Mouse (Mus musculus): Measurements from ENCODE around the gene Esam.

Gene Esam

DNA sequence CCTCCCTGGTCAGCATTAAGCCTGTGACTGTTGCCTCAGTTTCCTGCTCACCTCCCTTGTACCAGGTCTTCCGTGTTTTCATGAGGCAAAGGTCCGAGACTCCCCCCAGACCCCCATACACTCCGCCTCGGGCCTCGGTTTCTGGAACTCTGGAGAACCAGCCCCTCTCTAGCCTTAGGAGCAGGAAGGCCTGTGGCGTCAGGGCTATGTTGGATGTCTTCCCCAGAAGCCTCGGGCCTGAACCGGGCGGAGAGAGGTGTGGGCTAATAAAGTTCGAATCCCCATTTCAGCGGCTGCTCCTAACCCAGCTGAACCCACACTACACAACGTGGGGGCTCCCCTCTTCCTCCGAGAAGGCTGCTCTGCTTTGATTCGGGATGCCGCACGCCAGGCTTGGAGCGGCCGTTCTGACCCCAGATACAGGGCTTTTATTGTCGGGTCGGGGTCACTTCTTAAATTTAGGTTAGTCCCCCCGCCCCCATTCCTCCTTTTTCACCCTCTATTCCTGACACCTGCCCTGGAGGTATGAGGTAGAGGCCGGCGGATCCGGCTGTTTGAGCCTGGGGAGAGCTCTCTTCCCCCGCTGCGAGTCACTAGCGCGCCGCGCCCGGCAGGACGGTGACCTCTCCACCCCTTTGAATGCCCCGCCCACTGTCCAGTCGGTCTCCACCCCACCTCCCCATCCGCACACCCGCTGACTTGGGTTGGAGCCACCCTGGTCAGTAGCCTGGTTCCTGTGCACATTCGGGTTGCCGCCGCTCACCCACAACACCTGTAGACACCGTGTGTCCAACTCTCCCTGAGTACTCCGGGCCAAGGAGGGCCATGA lies at the start of gene Esam:
Esam (plus strand) TSS at position 683 of the 829 bp plus-strand sequence.
- 33% methylated on average over 41 of the region's 41 CpGs for WGBS

DNA sequence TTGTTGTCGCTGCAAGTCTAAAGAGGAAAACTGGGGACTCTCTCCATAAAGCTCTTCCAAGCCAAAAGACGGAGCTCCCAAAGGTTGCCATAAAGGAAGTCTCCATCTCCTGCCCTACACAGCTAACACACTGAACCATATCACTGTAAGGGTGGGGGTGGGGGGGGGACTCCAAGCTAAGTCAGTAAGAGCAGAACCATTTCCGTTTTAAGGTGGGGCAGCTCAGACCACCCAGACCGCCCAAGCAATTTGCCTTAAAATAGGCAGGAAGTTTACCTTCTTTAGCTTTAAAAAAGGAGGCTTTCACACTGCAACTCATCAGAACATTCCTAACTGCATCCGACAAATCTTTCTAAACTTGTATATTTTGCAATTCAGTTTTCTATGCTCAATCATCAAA lies 42.7 kb upstream of the Esam start:
- WGBS: 69% methylated on average over 5 of the region's 5 CpGs

DNA sequence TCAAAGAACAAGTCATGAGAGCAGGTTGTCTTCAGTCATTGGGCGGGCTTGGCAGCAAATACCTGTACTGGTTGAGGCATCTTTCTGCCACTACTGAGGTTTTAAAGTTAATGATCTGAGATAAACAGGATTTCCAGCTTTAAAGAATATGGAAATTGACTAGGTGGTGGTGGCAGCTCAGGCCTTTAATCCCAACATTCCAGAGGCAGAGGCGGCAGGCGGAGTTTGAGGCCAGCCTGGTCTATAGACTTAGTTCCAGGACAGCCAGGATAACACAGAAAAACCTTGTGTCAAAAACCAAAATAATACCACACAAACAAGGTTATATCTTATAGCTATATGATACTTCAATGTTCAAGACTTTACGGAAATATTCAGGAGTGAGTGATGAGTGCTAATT lies 39.8 kb upstream of the Esam start:
- WGBS: 41% methylated on average over 4 of the region's 4 CpGs

DNA sequence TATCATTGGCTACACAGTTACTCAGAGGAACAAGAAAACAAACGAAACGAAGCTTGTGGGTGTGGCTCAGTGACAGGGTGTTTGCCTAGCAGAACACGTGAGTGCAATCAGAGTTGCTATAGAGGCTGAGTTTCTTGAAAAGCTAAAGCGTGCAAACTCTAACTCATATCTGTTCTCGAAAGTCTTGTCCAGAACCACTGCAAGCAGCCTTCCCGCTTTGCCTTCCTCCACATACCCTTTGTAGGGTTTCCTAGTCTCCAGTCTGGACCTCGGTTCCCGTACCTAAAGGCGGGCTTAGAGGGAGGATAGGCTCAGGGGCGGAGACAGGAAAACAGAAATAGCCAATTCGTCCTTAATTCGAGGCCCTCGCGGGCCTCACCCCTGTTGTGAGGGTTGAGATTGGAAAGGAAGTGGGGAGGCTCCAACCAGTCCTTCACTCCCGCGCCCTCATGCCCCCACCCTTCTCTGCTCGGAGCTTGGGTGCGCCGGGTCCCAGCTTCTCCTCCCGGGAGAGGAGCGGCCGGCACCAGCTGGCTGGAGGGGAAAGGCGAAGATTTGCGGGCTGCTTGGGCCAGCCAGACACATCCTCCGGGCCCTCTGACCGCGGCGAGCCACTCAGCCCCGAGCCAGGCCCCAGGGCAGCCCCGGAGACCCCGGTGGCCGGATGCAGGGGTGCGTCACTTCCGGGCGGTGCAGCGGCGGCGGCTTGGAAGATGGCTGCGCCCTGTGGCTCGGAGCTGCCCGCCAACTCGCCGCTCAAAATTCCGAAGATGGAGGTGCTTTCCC lies 39.1 kb upstream of the Esam start, which contains the start of gene Msantd2:
Msantd2 (plus strand) TSS at position 709 of the 786 bp plus-strand sequence.
- 1% methylated on average over 44 of the region's 44 CpGs for WGBS

DNA sequence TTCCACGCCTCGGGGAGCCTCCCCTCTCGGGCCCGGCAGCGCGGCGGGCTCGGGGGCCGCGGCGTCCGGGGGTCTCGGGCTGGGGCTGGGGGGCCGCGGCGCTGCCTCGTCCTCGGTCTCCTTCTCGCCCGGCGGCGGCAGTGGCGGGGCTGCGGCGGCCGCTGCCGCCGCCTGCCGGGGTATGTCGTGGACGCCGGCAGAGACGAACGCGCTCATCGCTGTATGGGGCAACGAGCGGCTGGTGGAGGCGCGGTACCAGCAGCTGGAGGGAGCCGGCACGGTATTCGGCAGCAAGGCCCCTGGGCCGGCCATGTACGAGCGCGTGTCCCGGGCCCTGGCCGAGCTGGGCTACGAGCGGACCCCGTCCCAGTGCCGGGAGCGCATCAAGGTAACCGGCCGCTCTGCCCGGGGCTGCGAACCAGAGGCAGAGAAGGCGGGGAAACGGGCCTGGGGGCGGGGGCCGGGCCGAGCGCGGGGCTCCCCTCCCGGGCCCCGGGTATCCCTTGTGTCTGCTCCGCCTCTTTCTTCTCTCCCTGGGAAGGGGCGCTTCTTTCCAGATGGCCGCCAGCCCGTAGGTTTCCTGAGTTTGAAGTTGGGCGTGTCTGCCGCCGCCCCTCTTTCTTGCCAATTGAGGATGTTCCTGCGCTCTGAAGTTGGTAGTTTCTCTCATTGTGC lies 38.3 kb upstream of the Esam start:
- WGBS: under 1% methylated on average over 65 of the region's 75 CpGs

DNA sequence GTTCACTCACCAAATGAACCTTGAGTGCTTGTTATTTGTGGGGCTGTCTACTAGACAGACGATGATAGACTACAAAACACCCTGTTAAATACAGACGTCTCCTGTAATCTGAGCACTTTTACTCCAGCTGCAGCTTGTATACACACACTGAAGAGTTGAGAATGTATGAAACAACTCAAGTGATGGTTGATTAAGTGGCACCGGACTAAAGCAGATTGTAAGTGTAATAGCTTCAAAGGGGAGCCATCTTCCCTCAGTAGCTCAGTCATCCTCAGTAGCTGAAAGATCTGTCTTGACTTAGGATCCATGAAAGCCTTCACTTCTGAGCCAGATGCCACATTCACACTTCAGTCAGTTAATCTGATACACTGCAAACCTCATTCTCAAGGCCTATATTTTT lies 32.1 kb upstream of the Esam start:
- WGBS: 77% methylated on average over 3 of the region's 3 CpGs

DNA sequence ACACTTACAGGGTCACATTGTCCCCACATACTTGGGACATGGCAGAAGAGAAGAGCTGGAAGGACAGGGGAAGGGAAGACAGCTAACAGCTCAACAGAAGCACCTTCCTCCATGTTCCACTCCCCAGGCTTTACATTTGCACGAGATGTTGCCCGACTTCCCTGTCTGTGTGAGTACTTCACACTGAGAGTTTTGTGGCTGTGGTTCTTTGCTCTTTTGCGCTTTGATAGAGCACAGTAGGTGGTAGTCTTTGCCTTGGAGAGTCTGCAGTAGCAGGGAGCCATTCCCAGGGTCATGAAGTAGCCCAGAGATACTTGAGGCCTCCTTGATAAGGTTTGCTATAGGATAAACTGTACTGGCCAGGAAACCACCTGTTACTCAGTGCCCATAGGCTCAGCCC lies 27.7 kb upstream of the Esam start:
- 80% methylated on average over 3 of the region's 3 CpGs for WGBS

DNA sequence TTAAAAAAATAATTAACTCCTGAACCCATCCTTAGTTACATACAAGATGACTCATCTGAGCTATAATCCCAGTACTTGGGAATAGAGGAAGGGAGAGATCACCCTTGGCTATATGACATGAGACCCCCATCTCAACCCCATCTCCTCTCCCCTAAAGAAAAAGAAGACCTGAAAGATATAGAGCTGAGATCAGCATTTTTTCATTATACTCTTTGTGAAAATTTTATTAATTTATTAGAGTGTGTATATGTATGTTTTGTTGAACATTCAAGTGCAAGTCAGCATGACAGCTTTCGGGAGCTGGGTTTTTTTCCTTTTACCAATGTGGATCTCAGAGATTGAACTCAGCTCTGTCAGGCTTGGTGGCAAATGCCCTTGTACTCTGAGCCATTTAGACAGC lies 26.7 kb upstream of the Esam start:
- WGBS: 96% methylated on average over 1 of the region's 1 CpGs

DNA sequence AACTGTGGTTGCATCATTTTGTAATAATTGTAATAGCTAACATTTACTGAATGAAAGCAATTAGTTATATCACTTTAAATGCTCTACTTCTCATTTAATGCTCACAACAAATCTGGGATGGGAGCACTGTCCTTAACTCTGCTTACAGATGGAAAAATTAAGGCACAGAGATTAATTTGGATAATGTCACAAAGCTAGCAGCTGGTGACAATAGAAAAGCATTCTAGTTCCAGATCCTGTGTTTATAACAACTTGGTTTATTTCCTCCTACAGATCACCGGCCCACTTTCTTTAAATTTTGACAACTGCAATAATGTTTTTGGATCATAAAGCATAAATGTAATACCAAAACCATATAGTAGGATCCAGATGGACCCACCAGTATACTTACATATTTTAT lies 21.9 kb upstream of the Esam start:
- whole genome bisulfite sequencing: 60% methylated on average over 1 of the region's 1 CpGs

DNA sequence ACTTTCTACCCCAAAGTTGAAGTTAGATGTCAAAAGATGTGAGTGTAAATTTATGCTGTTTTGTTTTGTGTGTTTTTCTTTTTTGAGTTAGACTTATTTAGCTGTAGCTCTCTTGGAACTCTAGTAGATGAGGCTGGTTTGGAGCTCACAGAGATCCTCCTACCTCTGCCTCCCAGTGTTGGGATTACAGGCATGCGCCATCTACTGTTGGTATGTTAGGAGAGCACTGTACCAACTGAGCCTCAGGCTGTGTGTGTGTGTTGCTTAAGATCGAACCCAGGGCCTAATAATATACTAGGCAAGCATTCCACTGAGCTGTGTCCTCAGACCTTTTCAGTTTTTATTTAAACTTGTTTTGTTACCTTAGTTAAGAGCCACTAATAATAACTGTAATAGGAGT lies 15.8 kb upstream of the Esam start:
- 93% methylated on average over 2 of the region's 2 CpGs for WGBS

DNA sequence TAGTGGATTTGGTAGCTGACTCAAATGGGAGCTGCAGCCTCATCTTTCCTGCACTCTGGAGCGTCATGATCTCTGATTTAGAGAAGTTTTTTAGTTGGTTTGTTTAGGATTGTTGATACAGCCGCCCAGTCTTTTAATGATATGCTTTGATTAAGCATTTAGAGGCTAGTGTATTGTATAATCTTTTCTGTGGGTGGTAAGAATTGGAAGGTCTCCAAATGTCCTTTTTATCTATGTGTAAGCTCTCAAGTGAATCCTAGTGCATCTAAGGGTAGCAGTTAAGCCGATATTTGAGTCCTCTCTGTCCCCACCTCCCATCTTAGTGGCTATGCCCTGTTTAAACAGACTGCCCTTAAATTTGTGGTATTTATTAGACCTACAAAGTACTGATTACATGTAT lies 13.4 kb upstream of the Esam start:
- WGBS: 64% methylated on average over 3 of the region's 3 CpGs

DNA sequence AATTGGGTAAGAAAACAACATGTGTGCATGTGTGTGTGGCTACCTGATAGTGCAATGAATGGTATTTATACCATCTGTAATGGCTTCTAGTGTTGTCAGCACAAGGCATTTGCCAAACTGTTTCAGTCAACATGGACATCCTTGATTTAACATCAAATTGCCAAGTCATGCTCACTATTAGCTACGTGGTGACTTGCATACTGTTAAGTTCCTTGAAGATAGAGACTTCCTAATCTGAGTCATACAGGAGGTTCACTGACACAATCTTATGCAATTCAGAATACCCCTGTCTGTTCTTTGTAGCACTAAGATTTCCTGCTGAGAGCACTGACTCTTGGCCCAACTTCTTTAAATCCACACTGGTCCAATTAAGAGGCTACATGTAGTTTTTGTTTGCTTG lies 10.4 kb upstream of the Esam start:
- 37% methylated on average over 1 of the region's 1 CpGs for WGBS

DNA sequence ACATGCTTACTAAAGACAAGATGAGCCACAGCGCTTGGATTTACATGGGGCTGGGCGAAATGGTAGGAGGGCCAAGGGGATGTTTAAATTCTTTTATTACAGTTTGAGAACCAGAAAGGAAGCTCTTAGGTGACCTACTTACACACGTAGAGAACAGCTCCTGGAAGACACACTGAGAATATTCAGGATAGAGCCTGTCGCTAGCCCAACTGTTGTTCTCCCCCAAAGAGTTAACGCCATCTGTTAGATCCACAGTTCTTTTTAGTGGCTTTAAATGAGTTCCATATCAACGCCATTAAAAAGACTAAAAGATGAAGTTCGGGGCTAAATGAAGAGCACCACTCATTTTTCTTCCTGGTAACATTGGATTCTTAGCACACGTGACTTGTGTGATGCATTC lies 8.9 kb upstream of the Esam start:
- 51% methylated on average over 8 of the region's 8 CpGs for WGBS

DNA sequence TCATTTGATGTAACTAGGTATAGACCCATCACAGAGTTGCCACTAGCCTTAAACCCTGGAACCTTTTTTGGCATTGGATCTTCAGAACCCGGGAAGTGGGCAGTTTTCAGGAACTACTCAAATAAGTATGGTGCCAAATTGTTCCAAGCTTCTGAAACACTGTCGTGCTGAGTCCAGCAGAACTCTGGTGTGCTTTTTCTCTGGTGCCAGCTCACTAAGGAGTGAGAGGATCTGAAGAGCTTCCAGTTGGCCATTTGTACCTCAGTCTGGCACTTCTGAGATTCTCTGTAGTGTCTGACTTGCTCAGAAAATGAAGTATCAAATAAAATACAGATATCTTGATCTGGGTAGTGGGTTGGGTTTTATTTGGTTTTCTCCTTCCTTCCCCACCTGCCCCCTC lies 7.9 kb upstream of the Esam start:
- WGBS: 39% methylated on average over 2 of the region's 2 CpGs

DNA sequence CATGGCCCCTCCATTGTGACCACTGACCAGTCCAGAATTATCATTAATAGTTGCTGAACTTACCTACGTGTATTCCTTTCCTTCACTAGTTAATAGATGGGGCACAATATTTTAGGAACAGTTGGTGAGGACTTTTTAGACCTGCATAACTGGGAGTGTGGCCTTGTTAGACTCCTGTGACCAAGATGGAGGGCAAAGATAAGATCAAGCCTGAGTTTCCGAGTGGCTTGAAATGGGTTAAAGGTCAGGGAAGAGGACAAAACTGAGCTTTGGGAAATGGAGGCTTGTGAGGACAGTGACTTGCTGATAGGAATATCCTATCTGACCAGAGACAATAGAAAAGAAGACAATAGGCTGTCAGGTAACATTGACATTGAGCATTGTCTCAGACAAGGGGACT lies 2.4 kb upstream of the Esam start:
- 94% methylated on average over 2 of the region's 2 CpGs for WGBS

DNA sequence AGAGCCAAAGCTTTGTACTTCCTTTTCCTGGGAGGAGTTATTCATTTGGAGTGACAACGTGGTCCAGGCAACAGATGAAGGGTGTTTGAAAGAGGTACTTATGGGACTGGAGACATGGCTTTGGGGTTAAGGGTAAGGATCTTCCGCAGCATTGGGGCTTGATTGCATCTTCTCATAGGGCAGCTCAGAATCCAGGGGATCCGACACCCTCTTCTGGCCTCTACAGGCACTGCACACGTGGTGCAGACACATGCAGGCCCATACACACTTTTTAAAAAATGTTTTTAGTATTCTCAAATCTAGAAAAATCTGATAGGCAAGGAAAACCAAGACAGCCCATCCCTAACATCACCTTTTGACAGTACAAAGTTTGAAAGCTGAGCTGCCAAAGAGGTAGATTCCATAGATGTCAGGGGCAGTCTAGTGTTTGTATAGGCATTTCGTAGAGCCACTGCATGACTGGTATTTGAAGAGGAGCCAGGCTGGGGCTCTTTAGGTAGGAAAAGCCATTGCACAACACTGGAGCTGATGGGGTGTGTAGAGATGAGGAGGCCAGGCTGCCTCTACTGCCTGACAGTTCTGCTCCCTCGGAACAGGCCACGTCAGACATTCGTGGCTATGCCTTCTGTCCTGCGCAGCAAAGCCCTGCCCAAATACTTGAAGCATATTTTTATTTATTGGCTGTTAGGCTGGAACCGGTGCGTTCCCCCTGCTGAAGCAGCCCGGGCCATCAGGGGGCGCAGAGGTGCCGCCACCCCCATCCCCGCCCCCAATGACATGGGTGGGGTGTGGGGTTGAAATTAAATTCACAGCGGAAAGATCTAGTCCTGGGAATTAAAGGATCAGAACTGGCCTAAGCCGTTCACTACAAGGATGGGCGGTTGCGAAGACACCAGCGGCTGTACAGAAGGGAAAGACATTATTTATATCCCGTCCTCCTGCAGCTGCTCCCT lies 1.2 kb upstream of the Esam start:
- 47% methylated on average over 21 of the region's 21 CpGs for WGBS

DNA sequence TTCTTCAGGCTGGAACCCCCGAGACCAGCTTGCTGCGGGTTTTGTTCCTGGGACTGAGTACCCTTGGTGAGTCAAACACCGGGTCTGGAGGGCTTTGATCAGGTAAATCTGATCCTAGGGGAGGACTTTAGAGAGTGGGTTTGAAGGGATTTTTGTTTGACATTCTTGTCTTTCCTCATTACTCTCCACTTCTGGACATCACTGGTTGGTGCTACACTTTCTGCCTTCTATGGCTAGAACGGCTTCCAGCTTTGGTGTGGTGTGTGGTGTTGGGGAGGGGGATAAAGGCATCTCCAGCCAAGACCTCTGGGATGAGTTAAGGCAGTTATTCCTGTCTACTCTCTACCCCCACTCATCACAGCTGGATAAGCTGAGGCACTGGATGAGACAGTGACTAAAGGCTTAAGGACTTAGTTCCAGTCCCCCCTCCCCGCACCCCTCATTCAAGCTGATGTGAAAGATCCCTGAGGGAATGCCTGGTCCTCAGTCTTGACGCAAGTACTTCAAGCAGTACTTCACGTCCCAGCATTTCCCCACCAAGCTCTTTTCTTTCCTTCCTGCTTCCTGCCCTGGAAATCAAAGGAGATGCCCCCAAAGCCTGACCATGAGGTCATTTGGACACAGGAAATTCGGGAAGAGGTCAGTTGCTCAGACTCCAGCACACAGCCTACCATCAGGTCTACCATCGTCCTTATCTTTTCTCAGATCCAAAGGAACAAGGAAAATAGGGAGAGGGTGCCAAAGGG lies 520 bp downstream of the Esam start:
- WGBS: 57% methylated on average over 9 of the region's 9 CpGs

DNA sequence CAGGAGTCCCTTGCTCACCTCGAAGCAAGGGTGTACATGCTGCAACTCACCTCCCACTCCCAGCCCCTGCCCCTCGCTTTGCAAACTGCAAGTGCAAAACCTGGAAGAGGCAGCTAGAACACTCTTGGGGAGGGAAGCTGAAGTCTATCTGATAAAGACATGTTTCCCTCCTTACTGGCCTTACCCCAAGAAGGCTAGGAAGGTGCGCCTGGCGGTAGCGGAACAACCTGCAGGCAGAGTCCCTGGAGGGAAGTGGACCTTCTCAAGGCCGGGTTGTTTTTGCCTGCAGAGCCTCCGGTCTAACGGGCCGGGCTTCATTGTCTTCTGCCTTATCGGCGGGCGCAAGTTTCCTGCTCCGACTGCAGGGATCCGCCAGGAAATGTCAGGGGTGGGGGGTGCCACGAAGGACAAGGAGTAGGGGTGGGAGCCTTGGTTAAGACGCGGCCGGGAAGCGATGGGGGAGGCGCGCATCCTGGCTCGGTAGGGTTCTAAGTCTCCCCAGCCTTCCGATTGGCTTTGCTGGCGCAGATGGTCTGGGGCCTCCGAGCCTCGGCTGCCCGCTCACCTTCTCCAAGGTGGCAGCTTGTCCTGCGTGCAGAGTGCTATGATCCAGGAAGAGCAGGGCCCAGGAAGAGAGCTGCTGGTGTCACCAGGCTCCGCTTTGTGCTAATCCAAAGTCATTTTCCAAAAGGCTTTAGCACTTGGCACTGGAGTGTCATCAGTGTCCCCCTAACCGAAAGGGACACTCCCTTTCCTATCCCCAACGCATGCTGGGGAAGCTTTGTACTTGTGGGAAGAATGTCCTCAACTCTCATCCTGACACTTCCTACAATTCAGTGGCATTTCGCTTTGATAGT lies 2.4 kb downstream of the Esam start:
- 14% methylated on average over 32 of the region's 32 CpGs for WGBS

DNA sequence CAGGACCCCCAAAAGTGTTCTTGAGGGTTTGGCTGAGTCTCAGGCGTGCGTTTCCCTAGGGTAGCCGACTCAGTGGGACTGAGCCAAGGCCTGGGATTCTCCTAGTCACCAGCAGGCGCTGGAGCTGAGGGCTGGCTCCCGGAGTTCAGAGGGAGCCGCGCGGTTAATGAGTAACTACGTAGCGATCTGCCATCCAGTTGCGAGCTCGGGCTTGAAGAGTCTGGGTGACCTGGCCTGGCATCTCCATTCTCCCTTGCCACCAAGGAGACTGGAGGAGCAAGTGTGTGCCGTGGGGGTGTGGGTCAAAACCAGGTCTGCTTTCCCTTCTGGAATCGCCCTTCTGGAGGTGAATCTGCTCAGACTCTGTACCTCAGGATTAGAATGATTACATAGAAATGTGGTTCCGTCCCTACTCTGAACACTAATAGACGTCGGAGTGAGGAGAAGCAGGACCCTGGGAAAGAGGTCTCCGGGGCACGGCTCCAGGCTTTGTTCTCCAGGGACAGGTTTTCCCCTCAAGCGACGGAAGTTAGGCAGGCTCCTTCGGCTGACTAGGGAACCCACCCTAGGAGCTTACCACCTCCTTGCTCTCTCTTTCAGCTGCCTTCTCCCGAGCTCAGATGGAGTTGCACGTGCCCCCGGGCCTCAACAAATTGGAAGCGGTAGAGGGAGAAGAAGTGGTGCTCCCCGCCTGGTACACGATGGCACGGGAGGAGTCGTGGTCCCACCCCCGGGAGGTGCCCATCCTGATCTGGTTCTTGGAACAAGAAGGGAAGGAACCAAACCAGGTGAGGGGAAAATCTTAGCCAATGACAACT lies 3.2 kb downstream of the Esam start:
- 16% methylated on average over 31 of the region's 31 CpGs for WGBS
